Mouse (Mus musculus): ENCODE results near the gene Kcnn3.
A peak's percentile ranks its signal among the peaks of the same experiment; 100 is the strongest.

Gene Kcnn3

DNA sequence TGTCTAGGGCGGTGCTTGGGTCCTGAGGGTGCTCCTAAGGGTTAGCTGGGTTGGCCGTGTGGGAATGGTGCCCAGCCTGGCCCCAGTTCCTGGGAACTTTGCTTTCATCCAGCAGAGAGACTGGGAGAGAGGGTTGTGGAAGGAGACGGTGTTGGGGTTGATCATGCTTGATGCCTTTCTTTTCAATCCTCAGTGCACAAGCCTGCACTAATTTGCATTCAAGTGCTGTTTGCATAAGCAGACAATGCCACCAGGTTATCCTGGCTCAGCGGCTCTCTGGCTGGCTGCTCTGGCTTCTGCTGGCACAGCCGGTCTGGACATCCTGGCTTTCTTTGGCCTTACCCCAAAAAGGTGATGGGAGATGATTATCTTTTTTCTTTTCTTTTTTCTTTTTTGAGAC, 157.7 kb downstream of the Kcnn3 start:
- no peak for DNase-seq

DNA sequence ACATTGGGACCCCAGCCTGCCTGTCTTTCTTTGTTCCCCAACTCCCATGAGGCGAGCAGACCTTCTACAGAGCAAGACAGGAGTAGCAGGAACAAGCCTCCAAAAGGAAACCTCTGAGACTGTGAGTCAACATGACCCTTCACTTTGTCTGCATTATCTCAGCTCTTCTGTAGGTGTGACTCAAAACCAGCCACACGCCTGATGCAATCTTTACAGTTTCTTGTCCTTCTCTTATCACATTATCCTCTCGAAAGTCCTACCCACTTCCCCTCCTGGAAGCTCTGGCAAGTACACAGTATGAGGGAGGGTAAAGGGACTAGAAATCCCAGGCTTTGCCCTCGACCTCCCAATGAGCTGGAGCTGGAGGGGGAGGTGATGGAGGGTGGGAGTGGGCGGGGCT, 166.1 kb downstream of the Kcnn3 start:
- no peak for DNase-seq

DNA sequence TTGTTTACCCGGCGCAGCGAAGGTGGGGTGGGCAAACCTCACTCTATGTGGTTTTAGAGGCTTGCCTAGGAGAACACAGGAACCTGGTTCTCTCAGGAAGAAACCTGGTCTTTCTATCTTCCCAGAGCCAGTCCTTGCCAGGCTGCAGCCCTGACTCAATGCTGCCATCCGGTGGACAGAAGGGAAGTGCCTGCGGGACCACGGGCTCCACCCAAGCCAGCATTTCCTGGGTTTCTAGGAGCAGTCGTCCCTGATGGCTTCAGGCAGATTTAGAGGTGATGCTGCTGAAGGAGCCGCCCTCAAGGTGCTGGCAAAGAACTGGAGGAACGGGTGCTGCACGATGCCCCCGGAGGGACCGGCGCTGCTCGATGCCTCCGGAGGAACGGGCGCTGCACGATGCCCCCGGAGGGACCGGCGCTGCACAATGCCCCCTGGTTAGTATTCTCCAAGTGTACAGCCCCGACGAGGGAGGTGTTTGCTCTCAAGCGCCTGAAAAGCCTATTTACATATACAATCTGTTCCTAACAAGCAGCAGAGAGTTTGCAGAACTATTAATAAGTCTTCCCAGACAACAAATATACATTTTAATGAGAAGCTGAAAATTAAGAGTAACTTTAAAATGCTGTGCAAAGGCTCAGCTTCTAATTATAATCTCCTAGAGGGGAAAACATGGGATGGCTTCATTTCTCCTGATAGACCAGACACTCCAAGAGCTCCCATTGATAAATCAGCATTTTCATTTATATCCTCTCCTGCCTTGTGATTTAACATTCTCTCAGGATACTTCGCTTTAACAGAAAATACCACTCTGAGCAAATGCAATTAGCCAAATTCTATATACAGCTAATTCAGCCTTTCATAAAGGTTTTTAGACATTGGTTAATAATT, 169.0 kb downstream of the Kcnn3 start:
- DNase-seq: peak; percentile 93

DNA sequence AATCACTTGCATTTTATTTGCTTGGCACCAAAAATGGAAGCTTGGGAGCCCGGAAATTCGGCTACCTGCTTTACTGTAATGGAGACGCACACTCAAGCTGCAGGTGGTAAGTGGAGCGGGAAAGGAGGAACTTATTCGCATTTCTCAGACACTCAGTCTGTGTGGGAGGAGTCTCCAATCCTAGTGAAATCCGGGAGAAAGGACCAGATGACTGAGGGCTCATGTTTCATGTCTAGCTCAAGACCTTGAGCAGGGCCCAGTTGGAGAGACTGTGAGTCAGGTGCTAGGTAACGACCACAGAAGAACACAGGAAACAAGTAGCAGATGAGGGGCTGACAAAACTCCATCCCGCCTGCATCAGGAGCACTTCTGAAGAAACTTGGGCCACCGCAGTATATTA, 171.8 kb downstream of the Kcnn3 start:
- DNase-seq: no peak

DNA sequence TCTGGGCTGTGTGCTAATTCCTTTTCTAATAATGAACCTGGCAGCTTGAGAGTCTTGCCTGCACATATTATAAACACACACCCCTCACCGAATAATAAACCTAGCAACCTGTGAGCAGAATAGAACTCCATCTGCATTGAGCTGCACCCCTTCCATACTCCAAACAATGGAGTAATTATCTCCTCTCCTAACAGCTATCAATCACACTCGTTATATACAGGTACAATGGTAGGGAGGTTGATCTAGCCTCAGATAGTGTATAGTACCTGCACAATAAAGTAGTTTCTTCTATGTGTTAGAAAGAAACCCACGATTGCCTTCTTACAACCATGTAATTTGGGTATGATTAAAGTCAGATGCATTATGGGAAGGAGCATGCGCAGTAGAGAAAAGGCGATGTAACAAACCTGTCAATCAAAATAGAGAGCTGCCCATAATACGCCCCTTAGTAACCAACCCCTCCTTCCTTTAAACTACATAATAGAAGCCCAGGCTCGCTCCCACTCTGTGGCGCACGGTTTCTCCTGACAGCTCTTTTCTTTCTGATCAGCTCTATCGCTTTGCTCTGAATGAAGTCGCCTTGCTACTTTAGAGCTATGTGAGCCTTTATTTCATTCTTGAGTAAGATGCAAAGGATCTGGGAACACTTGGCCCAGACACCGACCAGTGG, 176.3 kb downstream of the Kcnn3 start:
- peak; percentile 28 for DNase-seq

DNA sequence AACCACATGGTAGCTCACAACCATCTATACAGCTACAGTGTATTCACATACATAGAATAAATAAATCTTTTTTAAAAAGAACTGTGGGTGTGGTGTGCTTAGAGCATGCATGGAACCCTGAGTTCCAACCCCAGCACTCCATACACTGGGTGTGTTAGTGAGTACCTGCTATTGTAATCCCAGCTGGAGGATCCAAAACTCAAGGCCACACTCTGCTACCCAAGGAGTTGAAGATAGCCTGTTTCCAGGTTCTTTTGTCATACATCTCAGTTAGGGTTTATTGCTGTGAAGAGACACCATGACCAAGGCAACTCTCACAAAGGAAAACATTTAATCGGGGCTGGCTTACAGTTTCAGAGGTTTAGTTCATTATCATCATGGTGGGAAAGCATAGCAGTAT, 179.0 kb downstream of the Kcnn3 start:
- no peak for DNase-seq

DNA sequence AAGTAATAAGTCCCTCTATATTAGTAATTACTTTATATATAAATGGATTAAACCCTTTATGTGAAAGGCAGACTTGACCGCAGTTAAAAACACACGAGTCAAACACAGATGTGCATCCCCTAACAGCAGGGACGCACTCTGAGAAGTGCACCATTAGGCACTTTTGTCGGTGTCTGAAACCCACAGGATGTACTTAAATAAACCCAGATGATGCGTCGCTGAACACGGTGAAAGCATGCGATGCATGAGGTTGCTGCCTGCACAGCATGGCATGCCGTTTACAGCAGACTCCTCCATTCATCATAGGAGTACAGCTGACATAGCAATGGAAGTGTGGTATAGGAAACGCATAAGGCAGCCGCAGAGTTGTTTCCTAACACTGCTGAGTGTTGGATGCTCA, 180.5 kb downstream of the Kcnn3 start:
- DNase-seq: no peak

DNA sequence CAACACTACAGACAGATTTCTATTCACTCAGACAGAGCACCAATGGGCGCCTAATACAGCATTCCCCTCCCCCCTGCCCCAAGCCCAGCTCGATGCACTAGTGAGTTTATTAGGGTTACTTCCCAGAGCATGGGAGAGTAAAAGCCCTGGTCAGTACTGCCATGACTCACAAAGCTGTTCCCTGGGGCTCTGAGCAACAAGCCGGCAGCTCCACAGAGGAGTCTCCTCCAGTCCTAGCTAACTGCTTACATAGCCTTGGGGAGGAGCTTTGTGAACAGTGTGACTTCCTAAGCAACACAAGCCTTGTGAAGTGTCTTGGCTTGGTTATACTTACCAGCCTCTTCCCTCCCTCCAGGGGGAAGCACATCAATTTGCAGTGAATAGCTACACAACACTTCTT, 183.6 kb downstream of the Kcnn3 start:
- no peak for DNase-seq

DNA sequence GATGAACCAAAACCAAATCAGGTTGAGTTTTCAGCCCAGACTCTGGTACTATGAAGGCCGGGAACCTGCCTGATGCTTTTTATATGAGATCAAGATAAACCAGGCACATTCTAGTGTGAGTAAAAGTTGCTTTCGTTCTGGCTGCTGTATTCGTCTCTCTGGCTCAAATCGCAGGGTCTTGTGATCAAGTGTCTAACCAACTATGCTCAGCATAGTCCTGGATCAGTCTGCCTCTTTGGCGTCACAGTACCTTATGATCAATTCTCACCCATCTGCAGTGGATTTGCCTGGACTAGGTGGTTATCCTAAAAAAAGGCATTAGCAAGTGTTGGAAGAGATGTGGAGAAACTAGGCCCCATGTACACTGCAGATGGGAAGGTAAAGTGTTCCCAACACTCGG, 184.1 kb downstream of the Kcnn3 start:
- no peak for DNase-seq

DNA sequence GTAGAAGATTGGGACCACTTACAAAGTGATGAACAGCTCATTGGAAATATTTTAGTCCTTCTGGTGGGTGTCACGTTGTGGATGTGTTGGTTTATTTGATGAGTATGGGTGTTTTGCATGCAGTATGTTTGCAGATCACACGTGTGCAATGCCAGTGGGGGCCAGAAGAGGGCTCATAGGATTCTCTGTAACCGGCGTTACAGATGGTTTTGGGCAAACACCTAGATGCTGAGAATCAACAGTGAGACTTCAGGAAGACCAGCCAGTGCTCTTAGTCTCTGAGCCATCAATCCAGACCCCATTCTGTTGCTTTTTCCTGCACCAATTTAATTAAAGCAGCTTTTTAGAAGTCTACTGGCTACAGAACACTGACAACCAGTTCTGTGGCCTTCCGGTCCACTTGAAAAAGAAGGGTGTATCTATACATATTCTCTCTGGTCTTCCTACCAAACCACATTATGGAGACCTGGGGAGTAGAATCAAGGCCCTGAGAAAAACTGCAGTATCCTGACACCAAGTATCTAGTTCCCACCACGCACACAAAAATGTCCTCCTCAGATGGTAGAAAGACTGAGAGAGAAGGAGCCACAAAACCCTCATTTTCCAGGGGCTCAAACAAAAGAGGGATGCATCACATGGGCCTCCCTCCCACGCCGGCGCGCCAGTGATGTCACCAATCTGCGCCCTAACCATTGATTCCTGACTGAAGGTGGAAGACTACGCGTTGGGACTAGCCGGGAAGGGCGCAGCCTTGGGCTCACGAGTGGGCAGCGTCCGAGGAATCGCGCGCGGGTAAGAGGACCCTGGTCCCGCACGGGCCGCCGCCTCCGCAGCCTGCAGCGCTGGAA, 194.6 kb downstream of the Kcnn3 start, which contains the start of gene Adar:
Adar (plus strand) TSS at position 664 of the 848 bp plus-strand sequence.
- DNase-seq: peak; percentile 92

DNA sequence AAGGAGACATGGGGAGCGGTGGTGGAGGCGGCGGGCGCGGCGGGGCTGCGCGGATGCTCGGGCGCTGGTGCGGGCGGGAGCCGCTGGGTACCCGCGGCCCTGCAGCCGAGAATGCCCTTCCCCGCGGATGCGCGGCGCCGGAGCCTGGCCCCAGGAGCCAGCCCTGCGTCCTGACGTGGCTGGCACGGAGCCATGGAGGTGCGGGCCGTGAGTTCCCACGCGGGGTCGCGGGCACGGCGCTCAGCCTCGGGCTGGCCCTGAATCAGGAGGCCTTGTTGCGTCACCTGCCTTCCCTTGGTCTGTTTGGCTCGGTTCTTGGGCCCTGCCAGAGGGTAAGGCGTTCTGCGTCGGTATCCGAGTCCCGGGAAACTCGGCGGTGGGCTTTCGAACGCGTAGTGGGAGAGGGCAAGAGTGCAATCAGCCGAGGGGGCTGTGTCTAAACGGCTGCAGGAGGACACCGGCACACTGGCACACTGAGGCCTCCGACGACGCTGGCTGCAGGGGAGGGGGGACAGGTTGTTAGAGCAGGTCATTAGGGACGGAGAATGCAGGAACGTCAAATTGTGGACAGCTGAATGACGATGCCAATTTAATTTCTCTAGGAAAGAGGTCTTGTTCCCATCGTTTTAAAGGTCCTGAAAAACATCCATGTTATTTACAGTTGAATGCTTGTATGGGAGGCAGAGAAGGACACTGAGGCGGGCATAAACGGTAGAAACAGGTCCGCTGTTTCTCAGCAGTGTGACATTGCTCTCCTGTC, 195.4 kb downstream of the Kcnn3 start:
- DNase-seq: peak; percentile 67

DNA sequence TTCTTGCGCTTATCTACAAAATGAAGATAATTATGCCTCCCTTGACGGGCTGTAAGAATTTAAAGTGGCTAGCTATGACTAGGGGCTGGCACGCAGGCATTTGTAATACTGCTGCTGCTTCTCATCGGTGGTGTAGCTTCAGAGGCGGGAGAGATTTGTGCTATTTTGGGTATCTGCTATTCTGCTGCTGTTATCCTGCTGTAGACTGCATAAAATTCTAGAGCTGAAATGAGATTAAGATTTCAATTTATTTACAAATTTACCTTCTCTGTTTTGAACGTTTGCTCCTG, 195.9 kb downstream of the Kcnn3 start:
- DNase-seq: no peak

DNA sequence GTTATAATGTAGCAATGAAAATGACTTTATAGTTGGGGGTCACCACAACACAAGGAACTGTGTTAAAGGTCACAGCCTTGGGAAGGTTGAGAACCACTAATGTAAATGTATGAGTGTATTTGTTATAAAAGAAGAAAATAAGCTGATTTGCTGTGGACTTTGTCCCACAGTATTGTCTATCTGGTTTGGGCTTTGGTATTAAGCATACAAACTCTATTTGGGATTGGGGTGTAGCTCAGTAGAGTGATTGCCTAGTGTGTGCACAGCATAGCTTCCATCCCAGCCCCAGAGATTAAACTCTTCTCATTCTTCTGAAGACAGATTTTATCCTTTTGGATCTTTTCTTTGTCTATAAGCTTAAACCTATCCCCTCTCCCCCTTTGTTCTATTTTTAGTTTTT, 202.1 kb downstream of the Kcnn3 start:
- no peak for DNase-seq

DNA sequence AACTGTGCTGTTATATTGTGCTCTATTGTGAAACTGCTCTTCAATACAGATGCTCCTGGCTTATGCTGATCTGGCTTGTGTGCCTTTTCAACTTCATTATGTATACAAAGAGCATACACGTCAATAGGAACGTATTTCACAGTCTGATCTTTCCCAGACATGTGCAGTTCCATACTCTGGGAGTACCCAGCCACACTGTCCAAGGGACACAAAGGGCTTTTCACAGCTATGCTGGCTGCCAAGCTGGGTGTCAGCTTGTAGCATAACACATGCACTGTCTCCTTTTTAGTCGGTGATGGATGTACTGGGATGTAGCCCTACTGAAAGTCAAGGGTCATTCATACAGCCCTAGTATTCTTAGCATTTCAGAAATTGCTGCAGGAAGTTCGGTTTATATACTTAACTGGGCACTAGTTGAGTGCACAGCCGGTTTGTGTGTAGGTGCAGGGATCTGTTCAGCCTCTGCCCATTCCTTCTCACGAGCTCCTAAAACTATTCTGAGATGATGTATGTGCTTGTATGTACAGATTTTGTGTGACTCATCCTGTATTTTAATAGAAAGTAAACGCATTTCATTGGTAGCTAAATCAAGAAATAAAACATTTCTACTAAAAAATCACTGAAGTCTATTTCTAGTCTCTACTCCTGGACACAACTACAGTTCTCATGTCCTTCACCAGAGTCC, 203.6 kb downstream of the Kcnn3 start:
- DNase-seq: no peak
